Mouse (Mus musculus) gastrocnemius, adult 2 months (tissue): Measurements from ENCODE around the gene Lmtk3. TPM values are rescaled to one million over a fixed set of nuclear protein-coding genes. Genes with fewer than 3 reads are reported as not detected.
A peak's percentile ranks its signal among the peaks of the same experiment; 100 is the strongest.

Experiments used
- DNase-seq: peaks from one replicate; pipeline ENCODE4 v3.0.0; 2022
- H3K27ac ChIP-seq: fragments of 200-600 bp; 2 replicates; pipeline ENCODE4 v1.8.1; 2022; ENCODE audit warnings: mild to moderate bottlenecking
- H3K4me3 ChIP-seq: fragments of 200-600 bp; 2 replicates; pipeline ENCODE4 v1.8.1; 2022; ENCODE audit warnings: mild to moderate bottlenecking, moderate library complexity
- CTCF ChIP-seq: fragments of 200-600 bp; IDR thresholded peaks from 2 replicates; pipeline ENCODE4 v1.8.1; 2022; ENCODE audit warnings: antibody characterized with exemption, mild to moderate bottlenecking, moderate library complexity
- intact Hi-C: fragments of 180-260 bp; cut with DNase I; formaldehyde crosslinking; loops from one replicate; pipeline ENCODE4 v1.15.1; 2025
- total RNA-seq, 2 experiments: library from RNA; stranded (reverse); gene quantifications; 2 replicates each; pipeline ENCODE4 v1.2.3; 2021

Gene Lmtk3
- total RNA-seq, 2 experiments from 2014 or later, result 0.06 TPM; not detected in 1

GRCm38 (mm10) chr7:45800546-45801204 lies 17.1 kb downstream of the Lmtk3 start:
- TF ChIP-seq CTCF, result no peak
- intact Hi-C loops, result loop anchor here (1.0 kb wide), 1 partner anchor 61 kb away; no protein-coding TSS in a partner anchor
- Histone ChIP-seq H3K27ac (no peak overlapping the region), H3K4me3 (peak overlapping the region; percentile 69)
- DNase-seq, result no peak

GRCm38 (mm10) chr7:45801348-45801747 lies 17.8 kb downstream of the Lmtk3 start:
- 0 out of 2 replicates have a peak, but pooled peaks have one; percentile 100 for TF ChIP-seq CTCF
- peak; percentile 92 for DNase-seq
- intact Hi-C loops, result loop anchor here (1.0 kb wide), 1 partner anchor 62 kb away; no protein-coding TSS in a partner anchor
- Histone ChIP-seq H3K27ac (0 out of 2 replicates have a peak overlapping the region, but pooled peaks have one; percentile 29), H3K4me3 (peak overlapping the region; percentile 69)

GRCm38 (mm10) chr7:45802551-45802950 lies 19.0 kb downstream of the Lmtk3 start:
- Histone ChIP-seq H3K4me3 (no peak overlapping the region), H3K27ac (no peak overlapping the region)
- intact Hi-C loops, result no loop called here
- no peak for TF ChIP-seq CTCF
- DNase-seq, result no peak

- no peak overlapping the region for H3K4me3 ChIP-seq
- H3K27ac ChIP-seq, result no peak overlapping the region
- TF ChIP-seq CTCF, result no peak
- DNase-seq, result no peak
- intact Hi-C loops, result no loop called here
Observed at GRCm38 (mm10) chr7:45805941-45806340, 22.4 kb downstream of the Lmtk3 start.

GRCm38 (mm10) chr7:45808471-45808870 lies 24.9 kb downstream of the Lmtk3 start:
- DNase-seq, result no peak
- Histone ChIP-seq H3K27ac (no peak overlapping the region), H3K4me3 (no peak overlapping the region)
- TF ChIP-seq CTCF, result no peak
- intact Hi-C loops, result no loop called here

- TF ChIP-seq CTCF, result no peak
- no peak for DNase-seq
- H3K4me3 ChIP-seq, result no peak overlapping the region
- H3K27ac ChIP-seq, result no peak overlapping the region
- intact Hi-C loops, result no loop called here
Observed at GRCm38 (mm10) chr7:45809276-45810075, 25.9 kb downstream of the Lmtk3 start.

- no peak for DNase-seq
- intact Hi-C loops, result no loop called here
- H3K27ac ChIP-seq, result peak overlapping the region; percentile 98
Observed at GRCm38 (mm10) chr7:45812921-45813320, 29.4 kb downstream of the Lmtk3 start.

GRCm38 (mm10) chr7:45813787-45814779 lies 30.5 kb downstream of the Lmtk3 start, which contains the start of gene Cyth2:
TSS of gene Cyth2 (minus strand) at chr7:45814581.
- intact Hi-C loops, result no loop called here
- Histone ChIP-seq H3K4me3 (peak within 1 kb of the TSS; percentile 96), H3K27ac (peak within 1 kb of the TSS; percentile 98)
- DNase-seq, result peak; percentile 99
- TF ChIP-seq CTCF, result no peak

More at GRCm38 (mm10) chr7:45812921-45813320, 29.4 kb downstream of the Lmtk3 start:
- no peak for TF ChIP-seq CTCF
- H3K4me3 ChIP-seq, result peak overlapping the region; percentile 96

GRCm38 (mm10) chr7:45814841-45815240 lies 31.3 kb downstream of the Lmtk3 start:
- no peak for TF ChIP-seq CTCF
- H3K4me3 ChIP-seq, result peak overlapping the region; percentile 50
- intact Hi-C loops, result no loop called here
- DNase-seq, result no peak
- 0 out of 2 replicates have a peak overlapping the region, but pooled peaks have one; percentile 9 for H3K27ac ChIP-seq

- no peak for DNase-seq
- intact Hi-C loops, result no loop called here
- no peak overlapping the region for H3K27ac ChIP-seq
- no peak for TF ChIP-seq CTCF
- no peak overlapping the region for H3K4me3 ChIP-seq
Observed at GRCm38 (mm10) chr7:45815323-45815983, 31.9 kb downstream of the Lmtk3 start.

GRCm38 (mm10) chr7:45815984-45816351 lies 32.4 kb downstream of the Lmtk3 start:
- Histone ChIP-seq H3K27ac (no peak overlapping the region), H3K4me3 (no peak overlapping the region)
- no peak for DNase-seq
- intact Hi-C loops, result no loop called here
- TF ChIP-seq CTCF, result no peak

- Histone ChIP-seq H3K27ac (no peak overlapping the region), H3K4me3 (peak overlapping the region; percentile 26; the same call in 1 of the 2 replicates)
- DNase-seq, result no peak
- intact Hi-C loops, result no loop called here
- TF ChIP-seq CTCF, result no peak
Observed at GRCm38 (mm10) chr7:45819843-45820242, 36.3 kb downstream of the Lmtk3 start.
